Mouse (Mus musculus): ENCODE results near the gene Metap1.

GRCm38 (mm10) chr3:138493668-138494067 lies 4.4 kb upstream of the Metap1 start:
- TF ChIP-seq CTCF (IDR thresholded peaks at IDR 0.05; ENCODE audit: low read depth) (no peak), EP300 (IDR thresholded peaks at IDR 0.05; ENCODE audit: low read depth) (no peak)

Measured in liver, postnatal 0 days (tissue).